Mouse (Mus musculus) retina, embryonic 14.5 days (tissue): Measurements from ENCODE around the gene Pard3.

Source experiments
- DNase-seq: peaks from one replicate; pipeline ENCODE4 v3.0.0-alpha.2; 2015; ENCODE audit warnings: low spot score

The Pard3 gene

DNA sequence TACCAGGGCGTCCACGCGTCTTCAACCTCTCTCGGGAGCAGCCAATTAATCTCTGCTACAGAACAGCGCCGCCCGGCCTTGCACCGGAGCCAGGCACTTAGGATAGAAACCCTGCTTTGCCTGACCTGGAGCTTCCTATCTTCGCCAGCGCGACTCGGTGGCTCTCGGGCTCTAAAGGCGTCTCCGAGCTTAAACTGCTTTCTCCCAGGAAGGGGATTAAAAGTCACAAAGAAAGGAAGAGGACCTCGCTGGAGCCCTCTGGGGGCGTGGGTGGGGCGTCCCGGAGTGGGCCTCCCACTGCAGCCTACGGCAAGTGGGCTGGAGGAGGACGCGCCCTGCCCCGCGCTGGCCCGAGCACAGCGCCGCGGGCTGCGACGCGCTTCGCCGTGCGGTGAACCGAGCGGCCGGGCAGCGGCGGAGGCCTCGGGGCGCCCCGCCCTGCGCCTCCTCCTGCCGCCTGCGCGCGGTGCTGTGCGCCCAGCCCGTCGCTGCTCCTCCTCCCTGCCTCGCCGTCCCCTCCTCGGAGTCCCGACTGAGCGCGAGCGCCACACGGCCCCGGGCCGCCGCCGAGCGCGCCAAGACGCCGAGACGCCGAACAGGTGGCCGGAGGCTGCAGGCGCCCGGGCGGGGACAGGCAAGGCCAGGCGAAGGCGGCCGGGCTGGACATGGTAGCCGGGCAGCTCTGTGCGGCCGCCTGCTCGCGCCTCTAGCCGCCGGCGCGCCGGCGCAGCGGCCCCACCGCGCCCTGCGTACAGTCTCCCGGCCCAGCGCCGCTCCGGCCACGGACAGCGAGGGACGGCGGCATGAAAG, at the start of gene Pard3:
TSS of gene Pard3 (plus strand) at position 343 of the 810 bp plus-strand sequence.
- DNase-seq, result peak; percentile 82

DNA sequence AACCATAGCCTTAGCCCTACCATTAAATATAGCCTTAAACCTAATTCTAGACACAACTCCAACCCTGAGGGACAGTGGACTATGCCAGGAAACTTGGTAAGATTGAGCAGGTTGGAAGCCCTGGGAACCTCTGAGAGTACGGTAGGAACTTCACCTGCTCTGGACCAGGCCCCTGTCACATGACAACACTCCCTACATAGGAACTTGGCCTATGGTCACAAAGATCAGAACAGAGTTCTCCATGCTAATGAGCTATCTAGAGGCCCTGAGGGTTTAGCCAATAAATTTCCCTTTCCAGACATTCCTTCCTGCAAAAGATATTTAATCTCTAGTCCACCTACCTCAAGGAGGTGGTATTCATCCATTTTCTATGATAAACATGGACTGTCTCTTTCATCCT, 41.9 kb upstream of the Pard3 start:
- no peak for DNase-seq

DNA sequence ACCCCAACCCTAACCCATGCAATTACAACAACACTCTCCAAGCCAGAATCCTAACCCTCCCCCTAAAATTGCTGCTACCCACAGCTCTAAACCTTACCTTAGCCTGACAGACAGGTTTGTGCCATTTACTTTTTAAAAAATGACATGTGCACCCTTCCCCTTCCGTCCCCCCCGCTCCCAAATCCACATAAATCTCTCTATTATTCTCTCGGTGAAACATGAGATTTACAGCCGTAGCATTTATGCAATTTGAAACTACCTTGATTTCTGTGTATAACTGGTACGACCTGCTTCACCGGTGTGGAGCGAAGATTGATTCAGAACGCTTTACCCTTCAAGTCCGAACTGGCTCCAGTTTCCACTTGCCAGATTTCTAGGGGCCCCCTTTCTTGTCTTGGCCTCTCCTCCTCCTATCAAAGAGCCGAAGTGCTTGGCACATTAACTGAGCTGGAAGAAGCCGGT, 38.4 kb upstream of the Pard3 start:
- no peak for DNase-seq

DNA sequence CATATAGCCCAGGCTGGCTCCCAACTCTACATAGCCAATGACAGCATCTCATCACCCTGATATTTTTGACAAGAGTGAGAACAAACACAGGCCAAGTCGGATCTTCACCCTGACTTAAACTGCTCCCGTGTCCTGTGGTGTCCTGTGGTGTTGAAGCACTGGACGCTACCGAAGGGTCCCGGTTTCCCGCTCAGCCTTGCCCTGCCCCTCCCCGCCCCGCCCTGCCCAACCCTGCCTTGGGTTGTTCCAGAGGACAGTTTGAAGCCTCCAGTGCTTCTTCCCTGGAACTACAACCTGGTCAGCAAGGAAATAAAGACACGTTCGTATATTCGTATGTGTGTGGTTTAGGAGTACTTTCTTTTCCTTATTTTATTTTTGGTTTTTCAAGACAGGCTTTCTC, 37.9 kb upstream of the Pard3 start:
- DNase-seq, result no peak

DNA sequence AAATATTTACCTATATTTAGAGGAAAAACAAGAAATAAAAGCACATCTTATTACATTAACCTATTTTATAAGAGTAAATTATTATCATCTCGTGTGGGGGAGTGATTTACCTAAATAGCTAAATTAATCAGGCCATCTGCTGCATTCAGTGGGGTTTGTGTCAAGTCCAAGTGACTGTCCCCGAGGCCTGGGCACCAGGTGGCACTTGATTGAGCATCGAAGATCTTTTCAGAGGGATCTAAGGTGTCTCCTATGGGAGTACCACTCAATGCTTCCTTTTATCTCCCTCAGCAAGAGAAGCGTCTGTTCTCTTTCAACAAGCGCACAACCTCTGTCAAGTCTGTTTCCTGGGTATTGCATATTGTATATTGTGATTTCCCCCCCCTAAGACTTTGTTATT, 32.2 kb upstream of the Pard3 start:
- peak; percentile 8 for DNase-seq

DNA sequence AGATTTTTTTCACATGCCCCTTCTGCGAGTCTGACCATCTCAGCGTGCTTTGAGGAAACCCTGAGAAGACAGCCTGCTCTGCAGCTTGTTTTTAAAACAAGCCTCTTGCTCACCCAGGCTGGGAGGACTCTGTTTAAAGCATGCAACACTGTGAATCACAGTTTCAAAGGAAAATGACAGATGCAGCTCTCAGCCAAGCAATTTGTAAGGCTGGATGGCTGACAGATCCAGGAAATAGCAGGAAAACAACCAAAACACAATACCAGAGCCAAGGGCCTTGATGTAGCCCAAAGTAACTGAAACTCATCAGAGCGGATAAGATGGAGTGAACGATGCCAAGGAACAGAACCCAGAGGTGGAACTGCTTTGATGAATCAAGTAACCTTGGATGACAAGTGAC, 24.8 kb upstream of the Pard3 start:
- DNase-seq, result no peak

DNA sequence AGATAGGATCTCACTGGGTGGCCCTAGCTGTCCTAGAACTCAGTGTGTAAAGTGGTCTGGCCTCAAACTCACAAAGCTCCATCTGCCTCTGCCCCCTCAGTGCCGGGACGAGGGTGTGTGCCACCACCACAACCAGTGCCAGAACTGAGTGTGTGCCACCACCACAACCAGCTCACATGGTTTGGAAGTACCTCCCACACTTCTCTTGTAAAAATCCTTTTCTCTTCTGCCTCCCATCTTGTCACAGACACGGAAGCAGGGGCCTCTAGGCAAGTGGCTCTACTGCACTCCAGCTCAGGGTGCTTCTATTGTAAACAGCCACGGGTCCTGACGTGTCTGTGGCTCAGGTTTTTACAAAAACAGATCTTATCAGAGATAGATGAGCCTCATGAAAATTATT, 13.7 kb upstream of the Pard3 start:
- peak; percentile 1 for DNase-seq

DNA sequence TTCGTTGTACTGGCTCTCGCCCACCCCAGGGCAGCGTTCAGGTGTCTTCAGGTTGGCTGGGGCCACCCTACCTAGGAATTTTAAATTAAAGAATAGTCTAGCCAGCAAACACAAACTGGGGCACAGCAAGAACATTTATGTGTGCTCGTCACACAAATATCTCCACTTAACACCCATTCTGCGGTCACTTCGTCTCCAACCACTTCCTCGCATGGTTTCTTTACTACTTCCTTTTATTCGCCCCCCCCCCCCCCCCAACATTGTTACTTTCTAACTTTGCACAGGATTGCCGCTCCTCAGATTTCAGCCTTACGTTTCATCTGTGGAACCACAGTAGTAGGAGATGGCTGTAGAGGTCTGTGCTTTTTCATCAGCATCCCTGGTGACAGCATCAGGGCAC, 11.6 kb upstream of the Pard3 start:
- DNase-seq, result no peak

DNA sequence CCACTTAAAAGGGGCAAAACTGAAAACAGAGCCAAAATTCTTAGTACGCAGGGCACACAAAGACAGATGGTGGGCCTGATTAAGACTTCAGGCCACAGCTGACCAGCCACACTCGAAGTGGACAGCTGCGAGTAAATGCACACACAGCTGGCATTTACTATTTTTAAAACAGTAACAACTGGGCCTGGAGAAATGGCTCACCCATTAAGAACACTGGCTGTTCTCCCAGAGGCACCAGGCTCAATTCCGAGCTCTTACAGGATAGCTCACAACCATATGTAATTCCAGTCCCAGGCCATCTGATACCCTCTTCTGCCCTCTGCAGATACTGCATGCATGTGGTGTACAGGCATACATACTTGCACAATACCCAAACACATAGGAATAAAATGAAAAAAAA, 8.6 kb upstream of the Pard3 start:
- DNase-seq, result peak; percentile 5

DNA sequence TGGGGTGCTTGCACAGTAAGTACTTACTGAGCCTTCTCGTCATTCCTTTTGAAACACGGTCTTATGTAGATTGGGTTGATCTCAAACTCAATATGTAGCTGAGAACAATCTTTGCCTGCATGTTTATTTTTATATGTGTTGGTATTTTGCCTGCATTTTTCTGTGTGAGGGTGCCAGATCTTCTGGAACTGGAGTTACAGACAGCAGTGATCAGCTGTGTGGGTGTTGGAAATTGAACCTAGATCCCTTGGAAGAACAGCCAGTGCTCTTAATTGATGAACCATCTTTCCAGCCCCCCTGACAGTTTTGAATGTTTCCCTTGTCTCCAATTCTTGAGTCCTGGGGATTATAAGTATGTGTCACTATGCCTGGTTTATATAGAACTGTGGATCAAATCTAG, 4.9 kb upstream of the Pard3 start:
- DNase-seq, result peak; percentile 1

DNA sequence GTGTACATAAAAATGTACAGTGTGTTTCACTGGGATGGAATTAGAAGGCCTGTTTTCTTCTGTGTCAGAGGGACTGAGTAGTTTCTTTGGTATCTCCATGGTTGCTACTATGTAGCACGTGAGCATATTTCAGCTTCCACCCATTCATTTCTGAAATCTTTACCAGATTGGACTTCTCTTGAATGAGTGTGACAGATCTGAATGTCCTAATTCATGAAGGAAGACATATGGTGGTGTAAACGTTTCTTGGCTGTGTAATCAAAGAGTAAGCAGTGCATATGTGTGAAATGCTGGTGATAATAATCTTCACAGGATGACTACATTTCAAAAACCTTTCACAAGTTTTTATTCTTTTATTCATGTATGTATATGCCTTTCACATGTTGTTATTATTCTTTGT, 3.9 kb upstream of the Pard3 start:
- DNase-seq, result peak; percentile 1

DNA sequence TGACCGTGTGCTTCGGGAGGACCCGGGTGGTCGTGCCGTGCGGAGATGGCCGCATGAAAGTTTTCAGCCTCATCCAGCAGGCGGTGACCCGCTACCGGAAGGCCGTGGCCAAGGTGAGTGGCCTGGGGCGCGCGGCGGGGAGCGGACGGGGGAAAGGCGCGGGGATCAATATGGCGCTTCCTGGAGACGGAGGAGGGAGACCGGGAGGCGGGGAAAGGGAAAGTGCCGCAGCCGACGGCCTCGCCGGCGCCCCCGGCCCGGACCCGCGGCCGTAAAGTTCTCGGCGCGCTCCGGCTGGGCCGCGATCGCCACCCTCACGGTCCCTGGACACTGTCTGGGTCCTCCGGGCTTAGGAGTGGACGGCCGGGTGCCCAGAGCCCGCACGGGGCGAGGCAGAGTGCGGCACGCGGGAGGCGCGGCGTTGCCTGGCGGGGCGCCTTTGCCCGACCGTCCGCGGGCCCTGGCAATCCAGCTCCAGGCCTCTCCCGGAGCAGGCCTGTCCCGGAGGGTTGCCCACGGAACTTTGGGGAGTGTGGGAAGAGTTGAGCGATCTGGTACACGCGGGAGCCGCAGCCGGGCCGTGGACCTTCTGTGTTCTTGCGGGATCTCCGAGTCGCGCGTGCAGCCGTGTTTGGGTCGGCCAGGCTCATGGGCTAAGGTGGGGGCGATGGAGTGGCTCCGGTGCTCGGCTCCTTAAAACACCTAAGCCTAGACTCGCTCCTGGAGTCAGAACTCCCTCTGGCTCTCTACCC, 844 bp downstream of the Pard3 start:
- peak; percentile 66 for DNase-seq

DNA sequence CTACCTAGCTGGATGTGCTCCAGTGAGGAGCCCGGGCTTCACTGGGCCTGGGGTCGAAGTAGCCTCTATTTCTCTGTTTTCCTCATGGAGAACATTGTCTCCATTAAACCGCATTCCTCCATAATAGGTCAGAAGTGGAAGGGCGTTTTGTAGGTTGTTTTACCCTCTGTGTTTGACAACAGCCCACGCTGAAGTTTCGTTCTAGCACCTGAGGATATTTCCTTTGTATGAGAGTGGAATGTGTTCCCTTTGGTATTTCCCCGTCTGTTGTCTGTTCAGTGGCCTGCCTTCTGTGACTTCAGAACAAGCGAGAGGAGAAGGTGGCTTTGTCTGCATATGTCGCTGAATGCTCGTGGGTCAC, 1.4 kb downstream of the Pard3 start:
- DNase-seq, result peak; percentile 53

DNA sequence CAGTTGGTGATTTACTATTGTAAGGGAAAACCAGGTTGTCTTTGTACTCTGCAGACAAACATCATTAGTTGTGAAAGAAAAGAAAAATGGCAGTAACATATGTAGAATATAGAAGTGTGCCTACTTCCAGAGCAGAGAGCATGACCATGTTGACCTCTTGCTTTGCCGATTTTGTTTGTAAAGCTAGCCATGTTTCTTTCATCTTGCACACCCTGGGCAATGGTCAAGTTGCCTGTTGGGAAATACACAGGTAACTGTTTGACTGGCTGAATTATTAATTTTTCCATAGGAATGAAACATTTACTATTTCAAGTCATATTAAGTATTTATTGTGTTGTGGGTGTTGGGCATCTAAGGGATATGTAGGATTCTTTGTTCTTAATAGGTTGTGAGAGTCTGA, 2.1 kb downstream of the Pard3 start:
- DNase-seq, result no peak

DNA sequence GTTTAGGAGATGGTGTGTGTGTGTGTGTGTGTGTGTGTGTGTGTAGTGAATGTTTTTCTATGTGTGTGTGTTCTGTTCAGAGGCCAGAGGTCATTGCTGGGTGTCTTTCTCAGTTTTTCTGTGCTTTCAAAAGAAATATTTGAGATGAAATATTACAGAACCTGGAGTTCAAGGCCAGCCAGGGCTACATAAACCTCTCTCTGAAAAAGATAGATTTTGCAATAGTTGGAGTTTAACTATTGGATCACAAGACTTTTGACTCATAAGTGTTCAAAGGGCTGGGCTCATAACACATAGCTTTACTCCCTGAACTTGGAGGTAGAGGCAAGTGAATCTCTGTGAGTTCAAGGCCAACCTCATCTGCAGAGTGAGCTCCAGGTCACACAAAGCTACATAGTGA, 2.8 kb downstream of the Pard3 start:
- DNase-seq, result no peak

DNA sequence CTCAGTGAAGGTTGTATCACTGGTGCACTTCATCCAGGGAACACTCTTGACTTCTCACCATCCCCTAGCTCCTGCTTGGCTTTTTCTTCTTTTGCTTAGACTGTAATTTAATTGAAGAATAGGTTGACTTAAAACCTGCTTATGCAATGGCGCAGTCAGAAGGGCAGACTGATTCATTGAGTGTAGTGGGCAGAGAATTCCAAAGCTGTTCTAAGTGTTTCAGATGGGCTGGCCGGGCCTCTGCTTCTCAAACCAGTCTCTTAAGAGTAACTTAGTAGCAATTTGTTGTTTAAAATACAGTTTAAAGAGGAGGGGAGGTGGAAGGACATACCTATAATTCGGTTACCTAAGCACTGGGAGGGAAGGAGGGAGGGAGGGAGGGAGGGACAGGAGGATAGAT, 5.0 kb downstream of the Pard3 start:
- no peak for DNase-seq

DNA sequence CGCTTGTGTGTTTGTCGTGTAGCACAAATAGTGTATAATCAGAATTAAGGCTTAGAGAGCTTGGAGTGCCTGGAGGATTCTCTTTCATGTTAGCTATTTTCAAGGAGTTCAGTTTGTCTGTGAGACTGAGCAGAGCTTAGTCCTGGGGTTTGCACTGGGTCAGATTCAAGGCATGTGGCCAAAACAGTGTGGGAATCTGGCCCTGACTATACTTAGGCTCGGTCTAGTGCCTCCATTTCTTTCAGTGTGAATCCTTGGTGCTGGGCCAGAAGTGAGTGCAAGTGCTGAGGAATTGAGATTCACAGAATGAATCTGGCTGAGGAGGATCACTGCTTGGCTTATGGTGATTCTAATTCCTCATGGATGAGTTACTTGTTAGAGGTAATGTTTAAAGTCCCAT, 6.5 kb downstream of the Pard3 start:
- DNase-seq, result no peak

DNA sequence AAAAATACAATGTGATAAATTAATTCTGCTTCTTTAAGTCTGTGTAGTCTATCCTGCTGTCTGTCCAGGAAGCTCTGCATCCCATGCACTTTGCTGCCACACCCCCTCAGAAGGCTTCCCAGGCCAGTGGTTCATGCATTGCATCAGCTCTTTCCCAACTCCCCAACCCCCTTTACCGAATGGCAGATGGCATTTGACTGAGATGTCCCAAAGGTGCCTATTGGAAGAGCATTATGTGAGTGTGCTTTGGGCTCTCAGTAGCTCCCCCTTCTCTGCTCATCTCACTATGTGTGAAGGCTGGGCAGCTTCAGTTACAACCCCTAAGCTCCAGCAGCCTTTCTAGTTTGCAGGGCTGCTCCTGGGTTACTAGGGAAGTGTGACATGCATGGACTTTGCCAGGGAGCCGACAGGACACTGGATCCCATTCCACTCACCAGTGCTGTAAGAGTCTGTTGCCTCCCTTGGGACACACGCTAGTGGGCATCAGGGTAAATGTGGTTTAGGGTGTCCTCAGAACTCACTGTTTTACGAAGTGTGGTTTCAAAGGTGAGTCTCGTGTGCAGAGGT, 9.4 kb downstream of the Pard3 start:
- no peak for DNase-seq

DNA sequence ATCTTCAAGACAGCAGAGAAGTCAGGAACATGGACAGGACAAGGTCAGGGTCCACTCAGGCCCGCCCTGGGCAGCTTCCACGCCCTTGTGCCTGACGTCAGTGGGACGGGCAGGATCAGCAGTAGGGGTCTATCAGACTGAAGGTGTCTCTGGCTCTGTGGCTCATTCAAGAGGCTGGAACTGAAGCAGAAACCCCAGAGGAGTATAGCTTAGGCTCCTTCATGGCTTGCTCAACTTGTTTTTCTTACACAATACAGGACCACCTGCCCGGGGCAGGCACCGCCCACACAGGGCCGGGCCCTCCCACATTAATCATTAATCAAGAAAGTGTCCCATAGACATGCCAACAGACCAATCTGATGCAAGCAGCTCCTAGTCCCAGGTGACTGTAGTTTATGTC, 12.8 kb downstream of the Pard3 start:
- DNase-seq, result no peak

DNA sequence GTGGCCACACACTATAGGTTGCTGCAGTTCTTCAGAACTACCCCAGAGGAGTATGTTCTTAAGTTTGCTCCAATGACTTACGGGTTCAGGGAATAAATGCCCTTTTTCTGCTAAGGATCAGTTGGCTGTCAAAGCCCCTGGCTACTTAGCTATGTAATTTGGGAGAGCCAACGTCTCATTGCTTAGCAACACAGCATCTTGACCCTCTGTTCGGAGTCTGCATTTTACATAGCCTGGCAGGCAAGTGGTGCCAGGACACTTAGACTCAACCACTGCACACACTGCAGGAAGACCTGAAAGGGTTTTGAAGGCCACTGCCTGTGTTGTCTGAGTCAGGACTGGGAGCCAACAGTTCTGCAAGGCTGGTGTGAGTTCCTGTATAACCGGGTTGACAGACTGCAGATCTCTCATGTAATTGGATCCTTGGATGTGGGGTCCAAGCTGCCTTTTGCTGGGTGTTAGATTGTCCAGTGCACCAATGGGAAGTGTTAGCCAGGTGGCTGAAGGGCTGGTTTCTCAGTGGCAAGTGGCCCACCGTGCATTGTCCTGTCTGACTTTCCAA, 15.6 kb downstream of the Pard3 start:
- no peak for DNase-seq

DNA sequence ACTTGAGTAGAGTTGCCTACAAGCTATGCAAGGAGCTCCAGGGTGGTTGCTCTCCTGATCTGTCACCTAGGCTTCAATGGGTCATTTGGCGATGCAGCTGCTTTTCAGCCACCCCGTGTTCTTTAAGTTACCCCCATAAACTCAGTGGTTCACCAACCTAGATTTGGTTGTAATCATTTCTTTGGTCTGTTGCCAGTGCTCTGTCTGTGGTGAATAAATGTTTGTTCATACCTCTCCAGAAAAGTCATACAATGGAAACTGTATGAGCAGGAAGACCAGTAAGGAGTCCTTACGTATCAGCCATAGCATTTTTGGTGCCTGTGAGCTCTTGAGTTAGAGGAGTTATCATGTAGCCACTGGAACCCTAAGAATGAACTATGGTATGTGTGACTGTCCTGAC, 17.6 kb downstream of the Pard3 start:
- no peak for DNase-seq

DNA sequence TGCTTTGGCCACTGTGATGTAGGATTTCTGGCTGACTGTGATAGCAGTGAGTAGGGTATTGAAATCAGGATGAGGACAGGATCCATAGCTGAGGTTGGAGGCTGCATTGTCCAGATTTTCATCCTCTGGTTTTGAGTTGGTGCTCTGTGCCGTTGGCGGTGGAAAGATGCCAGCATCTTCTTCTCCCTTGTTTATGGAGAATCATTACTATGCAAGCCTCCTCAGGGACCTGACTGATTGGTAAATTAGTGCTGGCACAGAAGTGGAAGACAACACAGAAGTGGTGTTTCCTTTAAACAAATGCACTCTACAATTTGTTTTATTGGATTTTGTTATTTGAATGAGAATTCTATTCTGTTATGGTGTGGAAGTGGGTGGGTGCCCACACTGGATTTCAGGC, 18.8 kb downstream of the Pard3 start:
- no peak for DNase-seq

DNA sequence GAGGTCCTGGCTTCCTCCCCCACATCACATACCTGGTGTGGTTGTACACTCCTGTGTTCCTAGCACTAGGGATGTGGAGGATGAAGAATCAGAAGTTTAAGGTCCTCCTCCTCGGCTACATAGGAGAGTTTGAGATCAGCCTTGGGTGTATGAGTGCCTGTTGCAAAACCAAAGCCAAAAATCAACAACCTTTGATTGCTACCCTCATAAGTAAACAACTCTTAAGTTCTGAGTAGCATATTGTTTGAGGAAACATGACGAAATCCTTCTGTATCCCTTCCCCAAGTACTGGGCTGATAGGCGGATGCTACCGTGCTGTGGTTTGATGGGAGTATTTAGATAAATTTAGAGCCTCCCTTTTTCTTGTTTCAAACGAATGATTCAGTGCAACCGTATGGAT, 20.9 kb downstream of the Pard3 start:
- DNase-seq, result no peak
